Mouse (Mus musculus) forebrain, postnatal 0 days (tissue): ENCODE measurements around the gene Rab4b. TPM values are rescaled to one million over a fixed set of nuclear protein-coding genes. Genes with fewer than 3 reads are reported as not detected.

Experiments used
- ATAC-seq: fragments of 200-750 bp; cut with Nextera tagmentation; 2 replicates; pipeline ENCODE4 v1.8.0; 2017; ENCODE audit warnings: mild to moderate bottlenecking, moderate library complexity
- DNase-seq: peaks from one replicate; pipeline ENCODE4 v3.0.0-alpha.2; 2015
- H3K27ac ChIP-seq: fragments of 300-500 bp; sonication (generic); 2 replicates; pipeline ENCODE4 v1.5.1; 2014; ENCODE audit warnings: low read depth, mild to moderate bottlenecking, antibody characterized with exemption, low read length, moderate library complexity, mixed read lengths
- H3K27me3 ChIP-seq: fragments of 300-500 bp; sonication (generic); 2 replicates; pipeline ENCODE4 v1.6.1; 2014; ENCODE audit warnings: mild to moderate bottlenecking, low read length, mixed read lengths; ENCODE audit not compliant: insufficient read depth
- H3K36me3 ChIP-seq: fragments of 300-500 bp; sonication (generic); 2 replicates; pipeline ENCODE4 v1.6.1; 2014; ENCODE audit warnings: mild to moderate bottlenecking, moderate library complexity; ENCODE audit not compliant: insufficient read depth
- H3K4me1 ChIP-seq: fragments of 300-500 bp; sonication (generic); 2 replicates; pipeline ENCODE4 v1.6.1; 2014; ENCODE audit warnings: antibody characterized with exemption; ENCODE audit not compliant: insufficient read depth
- H3K4me2 ChIP-seq: fragments of 300-500 bp; sonication (generic); 2 replicates; pipeline ENCODE4 v1.6.1; 2014; ENCODE audit warnings: low read depth, mild to moderate bottlenecking, moderate library complexity
- H3K4me3 ChIP-seq: fragments of 300-500 bp; sonication (generic); 2 replicates; pipeline ENCODE4 v1.5.1; 2014; ENCODE audit warnings: low read depth, low read length, mixed read lengths
- H3K9ac ChIP-seq: fragments of 300-500 bp; sonication (generic); 2 replicates; pipeline ENCODE4 v1.6.1; 2014; ENCODE audit warnings: mild to moderate bottlenecking
- H3K9me3 ChIP-seq: fragments of 300-500 bp; sonication (generic); 2 replicates; pipeline ENCODE4 v1.6.1; 2016; ENCODE audit warnings: low read length
- CTCF ChIP-seq: sonication (generic); IDR thresholded peaks from 2 replicates; pipeline ENCODE4 v1.5.1; 2016; ENCODE audit warnings: antibody characterized with exemption, control low read depth, low read depth
- WGBS: fragments of 180-500 bp; shearing (Covaris S2); extraction: QIAGEN DNeasy Blood & Tissue Kit; methylation state at CpG from one replicate; pipeline ENCODE4 v1.1.7; 2014; 5-methylcytosine and 5-hydroxymethylcytosine counted together
- microRNA counts: library from miRNA; unstranded; fragments of <30 nt; microRNA quantifications from one replicate; lab custom pipeline; 2015
- microRNA-seq, 2 experiments: library from miRNA; unstranded; fragments of <30 nt; microRNA quantifications; one replicate each; pipeline ENCODE4; 2016
- polyA plus RNA-seq: library from polyadenylated mRNA; unstranded; fragments of >200 nt; fragmentation: Nextera tagmentation; extraction: Ambion mirVana; gene quantifications from 2 replicates; pipeline ENCODE4 v1.2.1, GENCODE M21; 2015
- total RNA-seq: library from RNA; depleted of rRNA; stranded (reverse); fragments of >200 nt; gene quantifications from 2 replicates; pipeline ENCODE4 v1.2.3, GENCODE M21; 2014; rRNA removed

The Rab4b gene
- total and polyA plus RNA-seq, 2 experiments from 2014 or later, result 66.8 to 125 TPM

DNA sequence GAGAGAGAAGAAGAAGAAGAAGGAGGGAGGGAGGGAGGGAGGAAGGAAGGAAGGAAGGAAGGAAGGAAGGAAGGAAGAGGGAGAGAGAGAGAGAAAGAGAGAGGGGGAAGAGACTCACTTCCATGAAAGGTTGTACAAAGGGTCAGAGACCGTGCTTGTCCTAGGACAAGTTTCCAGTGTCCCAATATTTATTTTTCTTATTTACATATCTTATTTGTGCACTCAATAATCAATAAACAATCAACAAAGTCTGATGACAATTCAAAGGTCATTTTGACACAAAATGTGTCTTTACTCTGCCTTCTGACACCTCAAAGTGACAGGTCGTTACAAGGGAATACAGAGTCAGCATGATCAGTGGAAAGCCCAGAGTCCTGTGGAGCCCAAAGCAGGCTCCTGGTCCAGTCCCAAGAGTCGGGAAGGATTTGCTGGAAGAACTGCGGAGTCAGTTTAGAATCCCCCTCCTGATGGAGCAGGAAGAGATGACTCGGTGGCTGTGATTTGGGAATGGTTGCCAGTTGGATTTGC is 54.3 kb downstream of the Rab4b start:
- TF ChIP-seq CTCF, result no peak
- WGBS, result 75% methylated on average over 5 of the region's 5 CpGs
- Histone ChIP-seq H3K4me2 (no peak overlapping the region), H3K27ac (no peak overlapping the region), H3K4me1 (no peaks in the 10 kb centered on the region), H3K9me3 (no peaks in the 10 kb centered on the region), H3K4me3 (no peak overlapping the region), H3K27me3 (no peaks in the 10 kb centered on the region), H3K9ac (no peak overlapping the region), H3K36me3 (no peaks in the 10 kb centered on the region)
- ATAC-seq (no peak), DNase-seq (no peak)

DNA sequence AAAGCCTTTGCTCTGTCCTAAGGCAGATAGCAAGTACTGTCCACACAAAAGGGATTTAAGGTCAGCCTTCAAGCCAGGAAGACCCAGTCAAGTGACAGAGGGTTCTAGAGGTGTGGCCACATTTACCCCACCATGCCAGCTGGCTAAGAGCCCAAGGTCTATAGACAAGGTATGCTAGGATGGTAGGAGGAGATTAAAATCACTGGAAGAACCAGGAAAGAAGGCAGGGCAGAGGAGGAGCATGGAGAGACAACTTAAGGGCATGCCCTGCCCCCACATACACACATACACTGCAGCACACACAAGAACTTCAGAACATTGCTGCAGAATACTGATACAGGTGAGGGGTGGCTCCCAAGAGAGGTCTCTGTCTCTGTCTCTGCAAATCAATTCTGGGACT is 59.0 kb downstream of the Rab4b start, which contains the start of gene Cyp2f2:
TSS of gene Cyp2f2 (plus strand) at position 234 of the 400 bp plus-strand sequence.
- no peak for TF ChIP-seq CTCF
- ATAC-seq (no peak), DNase-seq (no peak)
- no peaks in the 10 kb centered on the region for H3K27me3 ChIP-seq
- H3K4me1 ChIP-seq, result no peaks in the 10 kb centered on the region
- H3K4me2 ChIP-seq, result no peak within 1 kb of the TSS
- H3K4me3 ChIP-seq, result no peak within 1 kb of the TSS
- H3K36me3 ChIP-seq, result no peaks in the 10 kb centered on the region
- no peak within 1 kb of the TSS for H3K27ac ChIP-seq
- H3K9ac ChIP-seq, result no peak within 1 kb of the TSS
- no peaks in the 10 kb centered on the region for H3K9me3 ChIP-seq

MicroRNA genes within 50 kb of the gene (microRNA counts, 519-probe panel; counts per million panel counts)
- microRNA mmu-miR-1191 (lab: Ali Mortazavi, UCI), result not detected

Small RNA genes within 50 kb of the gene (microRNA-seq; reads per million reads assigned to microRNA genes)
- gene Mir1191, result 0.85 to 1.9 reads per million in 2 experiments
- 0 to 0.12 reads per million in 2 experiments for gene Mir3101

Other genes starting within 250 kb of the Rab4b start
- gene Cyp2a22, start 239.5 kb downstream of the Rab4b start, total RNA-seq, result not detected in 2 replicates
- gene Cyp2a22, start 239.5 kb downstream of the Rab4b start, polyA plus RNA-seq, result not detected in 2 replicates
- gene Cyp2a12, start 149.8 kb downstream of the Rab4b start, total RNA-seq, result not detected in 2 replicates
- not detected in 2 replicates for gene Cyp2a12, start 149.8 kb downstream of the Rab4b start, polyA plus RNA-seq
- gene Cyp2f2, start 59.0 kb downstream of the Rab4b start, total RNA-seq, result 1.2 TPM in 1 of 2 replicates, not detected in the other
- 0.13 and 0.27 TPM in 2 replicates for gene Cyp2f2, start 59.0 kb downstream of the Rab4b start, polyA plus RNA-seq
- gene Cyp2t4, start 25.2 kb downstream of the Rab4b start, total RNA-seq, result not detected in 2 replicates
- 0.13 and 0.34 TPM in 2 replicates for gene Cyp2t4, start 25.2 kb downstream of the Rab4b start, polyA plus RNA-seq
- 103 and 112 TPM in 2 replicates for gene Egln2, start 12.1 kb downstream of the Rab4b start, total RNA-seq
- gene Egln2, start 12.1 kb downstream of the Rab4b start, polyA plus RNA-seq, result 85.6 and 88.3 TPM in 2 replicates
- gene Gm21983, start 2.2 kb upstream of the Rab4b start, total RNA-seq, result not detected in 2 replicates
- not detected in 2 replicates for gene Gm21983, start 2.2 kb upstream of the Rab4b start, polyA plus RNA-seq
- 9.0 and 17.4 TPM in 2 replicates for gene Mia, start 2.3 kb upstream of the Rab4b start, total RNA-seq
- 22.5 and 32.8 TPM in 2 replicates for gene Mia, start 2.3 kb upstream of the Rab4b start, polyA plus RNA-seq
- 5.7 and 5.8 TPM in 2 replicates for gene BC024978, start 16.9 kb upstream of the Rab4b start, total RNA-seq
- gene BC024978, start 16.9 kb upstream of the Rab4b start, polyA plus RNA-seq, result 2.0 TPM in 2 replicates
- 124 and 146 TPM in 2 replicates for gene Snrpa, start 17.4 kb upstream of the Rab4b start, total RNA-seq
- gene Snrpa, start 17.4 kb upstream of the Rab4b start, polyA plus RNA-seq, result 165 and 169 TPM in 2 replicates
- 13.6 and 17.6 TPM in 2 replicates for gene Itpkc, start 49.8 kb upstream of the Rab4b start, total RNA-seq
- gene Itpkc, start 49.8 kb upstream of the Rab4b start, polyA plus RNA-seq, result 4.0 and 4.4 TPM in 2 replicates
- gene Coq8b, start 54.1 kb upstream of the Rab4b start, total RNA-seq, result 25.0 and 26.3 TPM in 2 replicates
- 16.5 and 19.1 TPM in 2 replicates for gene Coq8b, start 54.1 kb upstream of the Rab4b start, polyA plus RNA-seq
- gene Numbl, start 79.5 kb upstream of the Rab4b start, total RNA-seq, result 81.6 and 86.4 TPM in 2 replicates
- gene Numbl, start 79.5 kb upstream of the Rab4b start, polyA plus RNA-seq, result 47.5 and 51.7 TPM in 2 replicates
- 13.4 and 26.7 TPM in 2 replicates for gene Ltbp4, start 158.8 kb upstream of the Rab4b start, total RNA-seq
- 8.3 and 11.7 TPM in 2 replicates for gene Ltbp4, start 158.8 kb upstream of the Rab4b start, polyA plus RNA-seq
- 30.2 and 35.6 TPM in 2 replicates for gene Shkbp1, start 177.1 kb upstream of the Rab4b start, total RNA-seq
- 31.8 and 33.1 TPM in 2 replicates for gene Shkbp1, start 177.1 kb upstream of the Rab4b start, polyA plus RNA-seq
- not detected in 2 replicates for gene Gm20479, start 178.5 kb upstream of the Rab4b start, total RNA-seq
- not detected in 2 replicates for gene Gm20479, start 178.5 kb upstream of the Rab4b start, polyA plus RNA-seq